Mouse (Mus musculus): ENCODE data around the gene Syn2. TPM values are rescaled to one million over a fixed set of nuclear protein-coding genes. Genes with fewer than 3 reads are reported as not detected.
"Not testable (repeated sequence)": the region's sequence is repeated elsewhere in the genome, so short reads cannot be mapped to it uniquely, and the experiment has no call there.

Gene Syn2
- polyA plus RNA-seq, 1 experiment from 2014 or later = 61.3 TPM

- Histone ChIP-seq H3K4me3 (no peak overlapping the region), H3K9me3 (no peaks in the 10 kb centered on the region), H3K4me2 (no peak overlapping the region), H3K36me3 (peaks cover 4% of the 10 kb centered on the region; the same call in 1 of the 2 replicates), H3K9ac (no peak overlapping the region), H3K27me3 (no peaks in the 10 kb centered on the region), H3K27ac (replicated peaks) (no peak overlapping the region), H3K4me1 (replicated peaks) (0 out of 2 replicates have a peak, but pooled peaks cover 3% of the 10 kb centered on the region)
- 81% methylated on average over 4 of the region's 4 CpGs for WGBS
- ATAC-seq (ENCODE audit: low FRiP score, low read depth) = no peak
Measured at GRCm38 (mm10) chr6:115231836-115232235, 97.1 kb downstream of the Syn2 start.

- H3K36me3 ChIP-seq = peaks cover 7% of the 10 kb centered on the region; the same call in 1 of the 2 replicates
- 89% methylated on average over 1 of the region's 1 CpGs for WGBS
- no peak overlapping the region for H3K4me3 ChIP-seq
- no peak overlapping the region for H3K27ac ChIP-seq (replicated peaks)
- no peak overlapping the region for H3K4me2 ChIP-seq
- H3K27me3 ChIP-seq = no peaks in the 10 kb centered on the region
- H3K9ac ChIP-seq = no peak overlapping the region
- no peaks in the 10 kb centered on the region for H3K9me3 ChIP-seq
- 0 out of 2 replicates have a peak, but pooled peaks cover 3% of the 10 kb centered on the region for H3K4me1 ChIP-seq (replicated peaks)
- ATAC-seq (ENCODE audit: low FRiP score, low read depth) = no peak
Measured at GRCm38 (mm10) chr6:115232562-115232961, 97.9 kb downstream of the Syn2 start.

- no peak overlapping the region for H3K4me3 ChIP-seq
- H3K9ac ChIP-seq = no peak overlapping the region
- no peaks in the 10 kb centered on the region for H3K27me3 ChIP-seq
- H3K27ac ChIP-seq (replicated peaks) = no peak overlapping the region
- H3K9me3 ChIP-seq = no peaks in the 10 kb centered on the region
- H3K36me3 ChIP-seq = peaks cover 27% of the 10 kb centered on the region; the same call in 1 of the 2 replicates
- H3K4me2 ChIP-seq = no peak overlapping the region
- ATAC-seq (ENCODE audit: low FRiP score, low read depth) = no peak
- WGBS = 82% methylated on average over 9 of the region's 9 CpGs
- H3K4me1 ChIP-seq (replicated peaks) = no peaks in the 10 kb centered on the region
Measured at GRCm38 (mm10) chr6:115238031-115239027, 103.6 kb downstream of the Syn2 start.

GRCm38 (mm10) chr6:115239335-115239734 is 104.6 kb downstream of the Syn2 start:
- Histone ChIP-seq H3K27ac (replicated peaks) (no peak overlapping the region), H3K9ac (no peak overlapping the region), H3K4me2 (no peak overlapping the region), H3K9me3 (no peaks in the 10 kb centered on the region), H3K36me3 (peaks cover 27% of the 10 kb centered on the region; the same call in 1 of the 2 replicates), H3K4me1 (replicated peaks) (no peaks in the 10 kb centered on the region), H3K4me3 (no peak overlapping the region), H3K27me3 (no peaks in the 10 kb centered on the region)
- ATAC-seq (ENCODE audit: low FRiP score, low read depth) = no peak
- 78% methylated on average over 7 of the region's 7 CpGs for WGBS

GRCm38 (mm10) chr6:115240431-115240830 is 105.7 kb downstream of the Syn2 start:
- H3K27me3 ChIP-seq; H3K4me2 ChIP-seq; H3K9me3 ChIP-seq; H3K4me1 ChIP-seq (replicated peaks); ATAC-seq (ENCODE audit: low FRiP score, low read depth); H3K9ac ChIP-seq; H3K27ac ChIP-seq (replicated peaks); H3K4me3 ChIP-seq: not testable (repeated sequence)
- 45% methylated on average over 2 of the region's 2 CpGs for WGBS
- peaks cover 27% of the 10 kb centered on the region; the same call in 1 of the 2 replicates for H3K36me3 ChIP-seq

- H3K4me2 ChIP-seq = no peak overlapping the region
- peak; percentile 42; the same call in 1 of the 2 replicates for ATAC-seq (ENCODE audit: low FRiP score, low read depth)
- no peaks in the 10 kb centered on the region for H3K4me1 ChIP-seq (replicated peaks)
- H3K27ac ChIP-seq (replicated peaks) = no peak overlapping the region
- H3K9ac ChIP-seq = no peak overlapping the region
- H3K36me3 ChIP-seq = peaks cover 31% of the 10 kb centered on the region; the same call in 1 of the 2 replicates
- no peaks in the 10 kb centered on the region for H3K27me3 ChIP-seq
- 62% methylated on average over 3 of the region's 3 CpGs for WGBS
- no peaks in the 10 kb centered on the region for H3K9me3 ChIP-seq
- H3K4me3 ChIP-seq = no peak overlapping the region
Measured at GRCm38 (mm10) chr6:115241131-115241699, 106.5 kb downstream of the Syn2 start.

- Histone ChIP-seq H3K4me3 (no peak overlapping the region), H3K4me2 (no peak overlapping the region), H3K9ac (no peak overlapping the region), H3K4me1 (replicated peaks) (no peaks in the 10 kb centered on the region), H3K36me3 (peaks cover 26% of the 10 kb centered on the region; the same call in 1 of the 2 replicates), H3K27me3 (no peaks in the 10 kb centered on the region), H3K27ac (replicated peaks) (no peak overlapping the region), H3K9me3 (no peaks in the 10 kb centered on the region)
- 78% methylated on average over 3 of the region's 3 CpGs for WGBS
- ATAC-seq (ENCODE audit: low FRiP score, low read depth) = no peak
Measured at GRCm38 (mm10) chr6:115241939-115242338, 107.2 kb downstream of the Syn2 start.

- WGBS = 80% methylated on average over 2 of the region's 2 CpGs
- Histone ChIP-seq H3K36me3 (peaks cover 15% of the 10 kb centered on the region; the same call in 1 of the 2 replicates), H3K4me3 (no peak overlapping the region), H3K9ac (no peak overlapping the region), H3K4me1 (replicated peaks) (no peaks in the 10 kb centered on the region), H3K27me3 (no peaks in the 10 kb centered on the region), H3K27ac (replicated peaks) (no peak overlapping the region), H3K9me3 (no peaks in the 10 kb centered on the region), H3K4me2 (no peak overlapping the region)
- no peak for ATAC-seq (ENCODE audit: low FRiP score, low read depth)
Measured at GRCm38 (mm10) chr6:115244222-115244621, 109.5 kb downstream of the Syn2 start.

GRCm38 (mm10) chr6:115245500-115246058 is 110.9 kb downstream of the Syn2 start:
- Histone ChIP-seq H3K27ac (replicated peaks) (no peak overlapping the region), H3K4me1 (replicated peaks) (no peaks in the 10 kb centered on the region), H3K27me3 (no peaks in the 10 kb centered on the region), H3K4me2 (no peak overlapping the region), H3K9me3 (no peaks in the 10 kb centered on the region), H3K36me3 (peaks cover 10% of the 10 kb centered on the region; the same call in 1 of the 2 replicates), H3K4me3 (no peak overlapping the region), H3K9ac (no peak overlapping the region)
- WGBS = 87% methylated on average over 3 of the region's 3 CpGs
- no peak for ATAC-seq (ENCODE audit: low FRiP score, low read depth)

GRCm38 (mm10) chr6:115251531-115251985 is 116.9 kb downstream of the Syn2 start:
- Histone ChIP-seq H3K36me3 (peaks cover 11% of the 10 kb centered on the region; the same call in 1 of the 2 replicates), H3K9me3 (no peaks in the 10 kb centered on the region), H3K27ac (replicated peaks) (peak overlapping the region; percentile 66), H3K4me2 (peak overlapping the region; percentile 44), H3K9ac (no peak overlapping the region; the same call in 1 of the 2 replicates), H3K27me3 (no peaks in the 10 kb centered on the region), H3K4me1 (replicated peaks) (peaks cover 6% of the 10 kb centered on the region), H3K4me3 (peak overlapping the region; percentile 10)
- ATAC-seq (ENCODE audit: low FRiP score, low read depth) = peak; percentile 86
- whole genome bisulfite sequencing = 3% methylated on average over 13 of the region's 13 CpGs

- Histone ChIP-seq H3K36me3 (peaks cover 11% of the 10 kb centered on the region; the same call in 1 of the 2 replicates), H3K27ac (replicated peaks) (peak within 1 kb of the TSS; percentile 71), H3K27me3 (no peaks in the 10 kb centered on the region), H3K4me3 (peak within 1 kb of the TSS; percentile 10), H3K4me1 (replicated peaks) (peaks cover 6% of the 10 kb centered on the region), H3K9ac (no peak within 1 kb of the TSS; the same call in 1 of the 2 replicates), H3K9me3 (no peaks in the 10 kb centered on the region), H3K4me2 (peak within 1 kb of the TSS; percentile 44)
- 19% methylated on average over 8 of the region's 10 CpGs for WGBS
- peak; percentile 90 for ATAC-seq (ENCODE audit: low FRiP score, low read depth)
Measured at GRCm38 (mm10) chr6:115252099-115252873, 117.6 kb downstream of the Syn2 start, which contains the start of gene Timp4. Gene Timp4 (minus strand): TSS chr6:115252205.
